Mouse (Mus musculus) limb, embryonic 13.5 days (tissue): ENCODE results near the gene Tspan8. TPM values are rescaled to one million over a fixed set of nuclear protein-coding genes. Genes with fewer than 3 reads are reported as not detected.

ENCODE experiments used
- ATAC-seq: fragments of 200-750 bp; cut with Nextera tagmentation; 2 replicates; pipeline ENCODE4 v1.8.0; 2017; ENCODE audit warnings: low read depth, moderate number of reproducible peaks, moderate TSS enrichment; ENCODE audit not compliant: low FRiP score
- H3K27ac ChIP-seq: fragments of 300-500 bp; sonication (generic); 2 replicates; pipeline ENCODE4 v1.5.1; 2015; ENCODE audit warnings: inconsistent platforms, mild to moderate bottlenecking, moderate library complexity
- H3K27me3 ChIP-seq: fragments of 300-500 bp; sonication (generic); 2 replicates; pipeline ENCODE4 v1.6.1; 2015; ENCODE audit warnings: mild to moderate bottlenecking, inconsistent platforms
- H3K36me3 ChIP-seq: fragments of 300-500 bp; sonication (generic); 2 replicates; pipeline ENCODE4 v1.6.1; 2015; ENCODE audit warnings: inconsistent platforms, mild to moderate bottlenecking, moderate library complexity
- H3K4me1 ChIP-seq: fragments of 300-500 bp; sonication (generic); 2 replicates; pipeline ENCODE4 v1.6.1; 2015; ENCODE audit warnings: inconsistent platforms
- H3K4me2 ChIP-seq: fragments of 300-500 bp; sonication (generic); replicated peaks from 2 replicates; pipeline ENCODE4 v1.6.1; 2015; ENCODE audit warnings: inconsistent platforms, mild to moderate bottlenecking, moderate library complexity
- H3K4me3 ChIP-seq: fragments of 300-500 bp; sonication (generic); 2 replicates; pipeline ENCODE4 v1.5.1; 2015; ENCODE audit warnings: moderate library complexity, mild to moderate bottlenecking, inconsistent platforms
- H3K9ac ChIP-seq: fragments of 300-500 bp; sonication (generic); 2 replicates; pipeline ENCODE4 v1.6.1; 2015; ENCODE audit warnings: mild to moderate bottlenecking, inconsistent platforms
- H3K9me3 ChIP-seq: fragments of 300-500 bp; sonication (generic); 2 replicates; pipeline ENCODE4 v1.6.1; 2016; ENCODE audit warnings: inconsistent platforms
- WGBS: fragments of 180-500 bp; shearing (Covaris S2); methylation state at CpG from one replicate; pipeline ENCODE4 v1.1.7; 2015; 5-methylcytosine and 5-hydroxymethylcytosine counted together
- polyA plus RNA-seq: library from polyadenylated mRNA; unstranded; fragments of >200 nt; fragmentation: Nextera tagmentation; extraction: Ambion mirVana; gene quantifications from 2 replicates; pipeline ENCODE4 v1.2.1, GENCODE M21; 2015

Tspan8 gene
- 2.0 and 2.8 TPM in 2 replicates for polyA plus RNA-seq

DNA sequence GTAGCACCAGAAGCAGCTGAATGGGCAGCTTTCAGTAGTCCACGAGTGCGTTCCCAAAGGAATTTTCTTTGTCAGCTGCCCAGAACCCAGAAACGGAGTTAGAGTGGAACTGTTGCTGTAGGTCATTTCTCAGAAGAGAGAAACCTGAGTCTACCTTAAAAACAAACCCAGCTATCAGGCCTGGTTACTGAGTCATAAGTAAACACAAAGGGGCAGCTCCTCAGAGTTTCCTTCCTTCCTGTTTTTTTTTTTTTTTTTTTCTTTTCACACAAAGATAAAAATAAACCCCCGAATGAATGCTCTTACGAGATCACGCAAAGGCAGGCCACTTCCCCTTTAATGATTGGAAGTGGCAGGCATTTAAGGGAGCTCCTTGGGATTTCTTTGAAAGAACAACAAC, at the start of gene Tspan8:
Gene Tspan8, plus strand, starts transcription at position 322 of the 400 bp plus-strand sequence.
- Histone ChIP-seq H3K4me2 (no peak within 1 kb of the TSS), H3K4me1 (0 out of 2 replicates have a peak, but pooled peaks cover 10% of the 10 kb centered on the region), H3K4me3 (no peak within 1 kb of the TSS), H3K9ac (no peak within 1 kb of the TSS), H3K27ac (no peak within 1 kb of the TSS), H3K36me3 (no peaks in the 10 kb centered on the region), H3K27me3 (no peaks in the 10 kb centered on the region), H3K9me3 (no peaks in the 10 kb centered on the region)
- no peak for ATAC-seq
- 45% methylated on average over 6 of the region's 6 CpGs for WGBS

DNA sequence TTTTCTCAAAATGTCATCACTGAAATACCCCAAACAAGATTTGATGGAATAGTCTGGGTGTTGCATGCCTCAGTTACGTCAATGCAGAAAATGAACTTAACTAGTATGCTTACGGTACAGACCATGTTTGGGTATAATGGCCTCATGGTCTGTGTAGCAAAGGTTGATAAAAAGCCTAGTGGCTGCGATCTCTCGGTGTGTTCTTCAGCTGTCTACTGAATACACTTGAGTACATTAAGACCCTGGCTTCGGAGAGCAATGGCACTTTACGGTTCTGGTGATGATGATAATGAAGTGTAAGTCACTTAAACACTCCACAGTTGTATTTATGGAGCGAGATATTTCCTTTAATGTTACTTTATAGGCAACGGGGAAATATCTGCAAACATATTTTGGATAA, 46.6 kb upstream of the Tspan8 start:
- Histone ChIP-seq H3K9ac (no peak overlapping the region), H3K9me3 (no peaks in the 10 kb centered on the region), H3K27ac (no peak overlapping the region), H3K4me1 (no peaks in the 10 kb centered on the region), H3K27me3 (no peaks in the 10 kb centered on the region), H3K4me2 (no peak overlapping the region), H3K4me3 (no peak overlapping the region), H3K36me3 (no peaks in the 10 kb centered on the region)
- WGBS = 76% methylated on average over 8 of the region's 8 CpGs
- ATAC-seq = 0 out of 2 replicates have a peak, but pooled peaks have one; percentile 57

DNA sequence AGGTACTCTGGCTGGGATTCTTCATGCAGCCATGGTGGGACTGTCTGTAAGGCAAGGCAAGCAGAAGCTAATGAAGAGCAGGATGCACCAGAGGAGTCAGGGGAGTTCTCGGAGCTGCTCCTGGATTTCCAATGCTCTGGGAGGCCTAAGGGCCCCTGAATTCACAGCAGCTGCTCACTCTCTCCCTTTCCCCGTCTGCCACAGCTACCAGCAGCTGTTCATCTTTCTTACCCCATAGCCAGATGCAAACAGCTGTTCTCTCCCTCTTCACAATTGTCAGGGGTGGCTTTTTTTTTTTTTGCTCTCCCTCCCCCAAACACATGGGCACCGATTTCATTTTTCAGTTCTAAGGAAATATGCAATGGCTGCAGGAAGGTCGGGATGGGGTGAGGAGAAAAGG, 42.2 kb upstream of the Tspan8 start:
- peaks cover 13% of the 10 kb centered on the region; the same call in 1 of the 2 replicates for H3K4me1 ChIP-seq
- no peak overlapping the region for H3K27ac ChIP-seq
- no peak for ATAC-seq
- H3K4me3 ChIP-seq = no peak overlapping the region
- no peaks in the 10 kb centered on the region for H3K9me3 ChIP-seq
- H3K9ac ChIP-seq = no peak overlapping the region
- WGBS = 43% methylated on average over 4 of the region's 4 CpGs
- H3K4me2 ChIP-seq = no peak overlapping the region
- no peaks in the 10 kb centered on the region for H3K36me3 ChIP-seq
- no peaks in the 10 kb centered on the region for H3K27me3 ChIP-seq

DNA sequence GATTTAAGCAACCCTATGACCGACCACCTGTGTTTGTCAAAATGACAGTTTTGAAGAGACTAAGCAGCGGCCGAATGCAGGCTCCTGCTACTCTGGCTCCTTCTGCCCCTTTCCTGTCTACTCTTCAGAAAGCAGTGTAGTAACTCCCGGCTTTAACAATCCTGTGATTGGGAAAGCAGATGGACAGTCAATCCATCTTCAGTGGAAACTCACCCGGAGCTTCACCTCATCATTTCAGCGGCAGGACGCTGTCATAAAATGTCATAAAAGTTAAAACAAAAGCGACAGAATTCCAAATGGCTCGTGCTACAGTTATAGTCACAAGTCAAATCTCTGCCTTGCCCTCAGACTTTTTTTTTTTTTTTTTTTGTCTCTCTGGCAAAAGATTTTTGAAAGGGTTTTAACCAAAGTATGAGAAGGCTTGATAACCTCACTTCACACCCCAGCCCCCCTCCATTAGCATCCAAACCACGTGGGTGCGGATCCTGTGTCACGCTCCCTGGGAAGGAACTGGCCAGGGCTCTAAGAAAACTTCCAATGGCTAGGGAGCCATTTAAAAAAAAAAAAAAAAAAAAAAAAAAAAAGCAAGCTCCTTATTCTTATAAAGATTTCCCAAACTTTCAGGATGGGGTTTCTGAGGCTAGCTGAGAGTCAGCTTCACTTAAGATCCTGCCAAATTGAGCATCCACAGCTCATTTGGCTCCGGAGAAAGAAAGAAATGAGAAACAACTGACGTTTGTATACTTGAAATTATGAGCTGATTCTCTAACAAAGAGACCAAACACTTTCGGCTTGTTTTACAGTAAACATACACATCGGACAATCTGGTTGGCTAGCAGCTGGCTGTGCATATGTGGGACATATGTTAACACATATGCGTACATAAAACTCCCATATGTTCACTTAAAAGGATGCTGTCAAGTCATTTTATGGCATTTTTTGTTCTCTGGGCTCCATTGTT, 40.4 kb upstream of the Tspan8 start:
- ATAC-seq = peak; percentile 64
- peak overlapping the region; percentile 15; the same call in 1 of the 2 replicates for H3K27ac ChIP-seq
- no peak overlapping the region; the same call in 1 of the 2 replicates for H3K4me3 ChIP-seq
- H3K27me3 ChIP-seq = no peaks in the 10 kb centered on the region
- peaks cover 13% of the 10 kb centered on the region; the same call in 1 of the 2 replicates for H3K4me1 ChIP-seq
- no peaks in the 10 kb centered on the region for H3K36me3 ChIP-seq
- no peaks in the 10 kb centered on the region for H3K9me3 ChIP-seq
- WGBS = 22% methylated on average over 17 of the region's 17 CpGs
- H3K4me2 ChIP-seq = peak overlapping the region; percentile 27
- no peak overlapping the region for H3K9ac ChIP-seq

DNA sequence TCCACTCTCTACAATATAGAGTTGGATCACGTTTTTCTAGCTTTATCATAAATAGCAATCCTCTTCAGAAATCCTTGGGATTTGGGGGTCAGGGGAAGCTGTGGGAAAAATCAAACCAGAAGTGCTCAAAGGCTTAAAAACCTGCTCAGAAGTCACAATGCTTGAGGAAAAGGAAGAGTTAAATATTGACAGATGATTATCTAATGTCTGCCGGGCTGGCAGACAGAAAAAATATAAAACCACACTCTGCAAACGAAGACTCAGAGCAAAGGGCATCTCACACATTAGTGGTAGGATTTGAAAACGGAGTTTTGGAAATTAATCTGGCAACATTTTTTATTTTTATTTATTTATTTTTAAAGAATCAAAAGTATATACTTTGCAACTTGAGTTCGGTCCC, 39.3 kb upstream of the Tspan8 start:
- Histone ChIP-seq H3K27ac (no peak overlapping the region), H3K9ac (no peak overlapping the region), H3K4me2 (no peak overlapping the region), H3K4me3 (no peak overlapping the region), H3K9me3 (no peaks in the 10 kb centered on the region), H3K36me3 (no peaks in the 10 kb centered on the region), H3K27me3 (no peaks in the 10 kb centered on the region), H3K4me1 (peaks cover 13% of the 10 kb centered on the region; the same call in 1 of the 2 replicates)
- 68% methylated on average over 5 of the region's 5 CpGs for WGBS
- no peak for ATAC-seq

DNA sequence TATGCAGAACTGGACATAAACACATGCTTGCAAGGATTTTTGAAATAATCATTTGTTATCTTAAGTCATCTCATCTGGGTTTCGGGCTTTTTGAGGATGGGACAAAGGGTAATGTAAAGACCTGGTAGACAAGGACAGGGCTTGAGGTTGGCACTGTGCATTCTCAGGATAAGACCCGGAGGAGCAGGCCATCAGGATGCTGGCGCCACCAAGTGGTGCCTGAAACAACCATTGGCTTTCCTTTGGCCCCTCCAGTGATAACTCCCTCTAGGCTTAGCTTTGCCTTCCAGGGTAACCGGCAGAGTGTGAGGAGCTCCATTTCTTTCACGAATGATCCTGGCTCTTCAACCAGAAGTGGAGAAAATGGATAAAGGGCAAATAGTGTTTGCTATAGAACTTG, 38.0 kb upstream of the Tspan8 start:
- no peak overlapping the region for H3K4me3 ChIP-seq
- H3K9me3 ChIP-seq = no peaks in the 10 kb centered on the region
- H3K9ac ChIP-seq = no peak overlapping the region
- H3K4me2 ChIP-seq = no peak overlapping the region
- no peak for ATAC-seq
- H3K27ac ChIP-seq = no peak overlapping the region
- no peaks in the 10 kb centered on the region for H3K27me3 ChIP-seq
- WGBS = 47% methylated on average over 5 of the region's 5 CpGs
- peaks cover 17% of the 10 kb centered on the region; the same call in 1 of the 2 replicates for H3K4me1 ChIP-seq
- no peaks in the 10 kb centered on the region for H3K36me3 ChIP-seq

DNA sequence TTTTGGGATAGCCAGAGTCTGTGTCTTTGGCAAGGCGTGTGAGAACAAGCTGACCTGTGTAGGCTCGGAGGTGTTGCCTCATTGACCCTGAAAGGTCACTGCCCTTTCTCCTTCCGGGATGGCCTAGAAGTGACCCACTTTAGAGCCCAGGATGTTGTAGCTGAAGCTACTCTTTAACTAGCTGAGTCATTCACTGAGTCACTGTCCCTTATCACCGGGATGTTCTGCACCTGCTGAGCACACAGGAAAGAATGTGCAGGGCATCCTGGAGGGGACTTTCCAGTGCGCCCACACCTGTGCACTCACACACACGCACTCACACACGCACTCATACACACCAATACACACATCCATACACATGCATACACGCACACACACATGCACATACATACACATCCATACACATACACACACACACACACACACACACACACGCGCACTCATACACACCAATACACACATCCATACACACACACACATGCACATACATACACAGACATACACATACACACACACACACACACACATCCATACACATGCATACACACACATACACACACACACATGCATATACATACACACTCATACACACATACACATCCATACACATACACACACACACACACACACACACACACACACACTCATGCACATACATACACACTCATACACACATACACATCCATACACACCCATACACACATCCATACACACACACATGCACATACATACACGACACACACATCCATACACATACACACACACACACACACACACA, 36.2 kb upstream of the Tspan8 start:
- H3K27ac ChIP-seq = no peak overlapping the region
- H3K9me3 ChIP-seq = no peaks in the 10 kb centered on the region
- H3K27me3 ChIP-seq = no peaks in the 10 kb centered on the region
- no peak overlapping the region for H3K4me2 ChIP-seq
- peaks cover 14% of the 10 kb centered on the region; the same call in 1 of the 2 replicates for H3K4me1 ChIP-seq
- no peak overlapping the region for H3K9ac ChIP-seq
- no peaks in the 10 kb centered on the region for H3K36me3 ChIP-seq
- WGBS = 81% methylated on average over 11 of the region's 11 CpGs
- no peak for ATAC-seq
- H3K4me3 ChIP-seq = no peak overlapping the region

DNA sequence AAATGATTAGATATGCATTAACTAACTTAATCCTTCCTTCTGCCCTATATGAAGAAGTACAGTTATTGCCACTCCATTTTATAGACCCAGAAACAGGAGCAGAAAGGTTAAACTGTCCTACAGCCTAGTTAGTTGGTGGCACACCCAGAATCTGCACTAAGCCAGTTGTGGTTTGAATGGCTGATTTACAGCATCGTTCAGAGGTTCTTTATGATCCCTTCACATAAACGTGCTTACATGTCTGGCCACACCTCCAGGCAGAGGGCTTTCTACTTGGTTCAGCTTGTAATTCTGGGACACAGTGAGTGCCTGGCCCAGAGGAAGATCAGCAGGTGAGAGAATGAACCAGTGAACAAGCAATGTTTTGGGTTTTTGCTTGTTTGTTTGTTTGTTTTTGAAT, 33.4 kb upstream of the Tspan8 start:
- Histone ChIP-seq H3K27me3 (no peaks in the 10 kb centered on the region), H3K9me3 (no peaks in the 10 kb centered on the region), H3K4me1 (peaks cover 4% of the 10 kb centered on the region; the same call in 1 of the 2 replicates), H3K4me3 (no peak overlapping the region), H3K4me2 (no peak overlapping the region), H3K9ac (no peak overlapping the region), H3K27ac (no peak overlapping the region), H3K36me3 (no peaks in the 10 kb centered on the region)
- 18% methylated on average over 2 of the region's 2 CpGs for WGBS
- ATAC-seq = no peak

DNA sequence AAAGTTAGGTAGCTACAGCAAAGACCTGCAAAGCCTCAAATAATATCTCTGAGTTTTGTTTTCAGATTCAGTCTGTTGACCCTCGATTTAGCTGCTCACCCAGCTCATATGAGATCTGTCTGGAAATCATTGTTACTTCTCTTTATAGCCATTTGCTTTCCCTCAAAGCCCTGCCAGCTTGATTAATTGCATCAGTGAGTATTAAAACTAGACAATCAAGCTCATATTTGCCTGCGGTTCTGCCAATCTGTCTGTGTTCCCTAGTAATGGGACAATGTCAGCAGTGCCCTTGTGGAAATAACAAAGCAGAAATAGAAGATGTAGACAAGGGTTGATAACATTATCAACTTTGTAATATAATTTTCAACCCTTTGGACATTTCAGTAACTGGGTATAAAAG, 25.8 kb upstream of the Tspan8 start:
- Histone ChIP-seq H3K27me3 (no peaks in the 10 kb centered on the region), H3K36me3 (no peaks in the 10 kb centered on the region), H3K4me2 (no peak overlapping the region), H3K4me1 (peaks cover 7% of the 10 kb centered on the region; the same call in 1 of the 2 replicates), H3K4me3 (no peak overlapping the region), H3K9me3 (no peaks in the 10 kb centered on the region), H3K9ac (no peak overlapping the region), H3K27ac (no peak overlapping the region)
- no peak for ATAC-seq
- 52% methylated on average over 2 of the region's 2 CpGs for WGBS

DNA sequence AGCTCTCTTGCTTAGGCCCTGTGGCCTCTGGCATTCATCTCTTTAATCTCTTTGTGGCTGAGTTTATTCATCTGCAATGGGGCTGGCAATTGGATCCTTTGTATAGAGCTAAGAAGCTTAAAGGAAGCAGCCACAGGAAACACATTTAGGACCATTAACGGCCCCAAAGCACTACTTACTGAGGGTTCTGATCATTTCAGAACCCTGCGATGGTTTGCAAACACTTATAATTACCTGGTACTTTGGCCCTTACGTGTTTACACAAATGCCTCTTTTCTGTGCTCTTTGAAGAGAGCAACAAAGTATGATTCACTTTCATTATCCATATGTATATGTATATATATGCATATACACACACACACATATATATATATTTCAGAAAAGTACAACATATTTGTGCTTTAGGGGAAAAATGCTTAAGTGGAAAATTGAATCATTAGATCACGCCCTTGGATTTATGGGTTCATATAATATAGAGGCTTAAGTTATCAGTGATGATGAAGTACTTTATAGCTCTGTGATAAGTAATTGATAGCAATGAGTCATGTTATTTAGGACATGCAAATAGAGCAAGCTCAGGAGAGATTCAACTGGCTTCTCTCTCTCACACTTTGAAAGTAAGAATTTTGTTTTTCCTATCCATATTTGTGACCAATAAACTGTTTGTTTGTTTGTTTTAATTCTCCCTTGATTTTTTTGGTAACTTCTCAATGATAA, 20.4 kb upstream of the Tspan8 start:
- H3K4me1 ChIP-seq = peaks cover 7% of the 10 kb centered on the region; the same call in 1 of the 2 replicates
- H3K27ac ChIP-seq = no peak overlapping the region
- 78% methylated on average over 4 of the region's 4 CpGs for WGBS
- H3K9ac ChIP-seq = no peak overlapping the region
- H3K36me3 ChIP-seq = no peaks in the 10 kb centered on the region
- H3K9me3 ChIP-seq = no peaks in the 10 kb centered on the region
- no peak overlapping the region for H3K4me3 ChIP-seq
- no peaks in the 10 kb centered on the region for H3K27me3 ChIP-seq
- no peak for ATAC-seq
- no peak overlapping the region for H3K4me2 ChIP-seq

DNA sequence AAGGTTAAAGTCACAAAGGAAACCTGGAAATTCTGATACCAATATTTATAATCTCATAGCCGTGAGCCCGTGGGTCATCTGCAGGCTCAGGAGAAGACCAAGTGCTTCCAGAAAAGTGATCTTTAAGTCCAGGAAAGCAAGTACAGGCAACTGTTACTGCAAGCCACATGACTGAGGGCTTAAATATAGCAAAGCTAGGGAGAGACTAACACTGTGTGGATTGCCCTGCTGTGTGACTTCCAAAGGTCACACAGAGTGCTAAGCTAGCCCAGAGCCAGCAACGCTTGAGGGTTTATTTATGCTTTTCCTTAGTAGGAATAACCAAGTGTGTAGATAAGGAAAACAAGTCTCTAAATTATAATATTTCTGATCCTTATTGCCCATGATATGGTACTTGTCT, 15.2 kb upstream of the Tspan8 start:
- 80% methylated on average over 3 of the region's 3 CpGs for WGBS
- Histone ChIP-seq H3K27ac (no peak overlapping the region), H3K4me1 (no peaks in the 10 kb centered on the region), H3K4me3 (no peak overlapping the region), H3K9ac (no peak overlapping the region), H3K27me3 (no peaks in the 10 kb centered on the region), H3K4me2 (no peak overlapping the region), H3K9me3 (no peaks in the 10 kb centered on the region), H3K36me3 (no peaks in the 10 kb centered on the region)
- ATAC-seq = no peak
